Mouse (Mus musculus) intestine, embryonic 14.5 days (tissue): ENCODE results near the gene Spata5. TPM values are rescaled to one million over a fixed set of nuclear protein-coding genes. Genes with fewer than 3 reads are reported as not detected.

Experiments used
- ATAC-seq: fragments of 200-750 bp; cut with Nextera tagmentation; replicated peaks from 2 replicates; pipeline ENCODE4 v1.8.0; 2017; ENCODE audit warnings: low read depth, moderate number of reproducible peaks, moderate TSS enrichment, moderate library complexity; ENCODE audit not compliant: low FRiP score, low TSS enrichment
- DNase-seq: peaks from one replicate; pipeline ENCODE4 v3.0.0-alpha.2; 2018; ENCODE audit warnings: low spot score
- H3K27ac ChIP-seq: fragments of 300-500 bp; sonication (generic); 2 replicates; pipeline ENCODE4 v1.5.1; 2014; ENCODE audit warnings: low read depth, mild to moderate bottlenecking, control low read depth
- H3K27me3 ChIP-seq: fragments of 300-500 bp; sonication (generic); replicated peaks from 2 replicates; pipeline ENCODE4 v1.6.1; 2014; ENCODE audit warnings: low read length, control low read depth; ENCODE audit not compliant: control insufficient read depth, insufficient read depth
- H3K36me3 ChIP-seq: fragments of 300-500 bp; sonication (generic); 2 replicates; pipeline ENCODE4 v1.6.1; 2014; ENCODE audit warnings: low read length, control low read depth; ENCODE audit not compliant: control insufficient read depth, insufficient read depth
- H3K4me1 ChIP-seq: fragments of 300-500 bp; sonication (generic); replicated peaks from 2 replicates; pipeline ENCODE4 v1.6.1; 2014; ENCODE audit warnings: low read length, control low read depth, mixed read lengths; ENCODE audit not compliant: control insufficient read depth, insufficient read depth
- H3K4me2 ChIP-seq: fragments of 300-500 bp; sonication (generic); 2 replicates; pipeline ENCODE4 v1.6.1; 2014; ENCODE audit warnings: low read length
- H3K4me3 ChIP-seq: fragments of 300-500 bp; sonication (generic); 2 replicates; pipeline ENCODE4 v1.5.1; 2014; ENCODE audit warnings: low read depth, low read length, control low read depth, mixed read lengths
- H3K9ac ChIP-seq: fragments of 300-500 bp; sonication (generic); 2 replicates; pipeline ENCODE4 v1.6.1; 2014; ENCODE audit warnings: mild to moderate bottlenecking, low read length
- H3K9me3 ChIP-seq: fragments of 300-500 bp; sonication (generic); 2 replicates; pipeline ENCODE4 v1.6.1; 2016; ENCODE audit warnings: low read length, control low read depth; ENCODE audit not compliant: control insufficient read depth
- whole genome bisulfite sequencing: fragments of 180-500 bp; shearing (Covaris S2); extraction: QIAGEN DNeasy Blood & Tissue Kit; methylation state at CpG from one replicate; pipeline ENCODE4 v1.1.7; 2014; 5-methylcytosine and 5-hydroxymethylcytosine counted together
- polyA plus RNA-seq: library from polyadenylated mRNA; unstranded; fragments of >200 nt; fragmentation: Nextera tagmentation; extraction: Ambion mirVana; gene quantifications from 2 replicates; pipeline ENCODE4 v1.2.1, GENCODE M21; 2014

The Spata5 gene
- polyA plus RNA-seq, 1 experiment from 2014 or later, result 37.6 TPM

- Histone ChIP-seq H3K4me1 (no peaks in the 10 kb centered on the region), H3K9me3 (peaks cover 4% of the 10 kb centered on the region; the same call in 1 of the 2 replicates), H3K4me3 (no peak overlapping the region), H3K27me3 (no peaks in the 10 kb centered on the region), H3K27ac (no peak overlapping the region), H3K9ac (no peak overlapping the region), H3K36me3 (no peaks in the 10 kb centered on the region), H3K4me2 (no peak overlapping the region)
- DNase-seq (no peak), ATAC-seq (no peak)
- WGBS, result 85% methylated on average over 7 of the region's 7 CpGs
These were observed 183.2 kb downstream of the Spata5 start for GRCm38 (mm10) chr3:37602890-37603289.

- Histone ChIP-seq H3K9me3 (peaks cover 4% of the 10 kb centered on the region; the same call in 1 of the 2 replicates), H3K4me2 (no peak overlapping the region), H3K4me1 (no peaks in the 10 kb centered on the region), H3K36me3 (no peaks in the 10 kb centered on the region), H3K4me3 (no peak overlapping the region), H3K27me3 (no peaks in the 10 kb centered on the region), H3K27ac (no peak overlapping the region), H3K9ac (no peak overlapping the region)
- WGBS, result 74% methylated on average over 3 of the region's 3 CpGs
- DNase-seq, result no peak
- no peak for ATAC-seq
These were observed 183.8 kb downstream of the Spata5 start for GRCm38 (mm10) chr3:37603541-37603940.

- WGBS, result 62% methylated on average over 13 of the region's 13 CpGs
- H3K4me3 ChIP-seq, result no peak overlapping the region
- ATAC-seq, result no peak
- H3K4me1 ChIP-seq, result no peaks in the 10 kb centered on the region
- H3K9ac ChIP-seq, result no peak overlapping the region
- H3K9me3 ChIP-seq, result peaks cover 4% of the 10 kb centered on the region; the same call in 1 of the 2 replicates
- H3K27me3 ChIP-seq, result no peaks in the 10 kb centered on the region
- DNase-seq, result no peak
- H3K27ac ChIP-seq, result no peak overlapping the region
- H3K36me3 ChIP-seq, result no peaks in the 10 kb centered on the region
- no peak overlapping the region for H3K4me2 ChIP-seq
These were observed 185.5 kb downstream of the Spata5 start for GRCm38 (mm10) chr3:37604976-37605875.

- Histone ChIP-seq H3K9ac (no peak overlapping the region), H3K4me2 (no peak overlapping the region)
- 82% methylated on average over 10 of the region's 10 CpGs for WGBS
These were observed 186.2 kb downstream of the Spata5 start for GRCm38 (mm10) chr3:37605876-37606238.

GRCm38 (mm10) chr3:37608926-37609325, 189.2 kb downstream of the Spata5 start:
- peaks cover 4% of the 10 kb centered on the region; the same call in 1 of the 2 replicates for H3K9me3 ChIP-seq
- no peaks in the 10 kb centered on the region for H3K36me3 ChIP-seq
- no peak overlapping the region for H3K4me2 ChIP-seq
- no peak overlapping the region for H3K9ac ChIP-seq
- no peak overlapping the region for H3K27ac ChIP-seq
- no peaks in the 10 kb centered on the region for H3K4me1 ChIP-seq
- H3K27me3 ChIP-seq, result no peaks in the 10 kb centered on the region
- no peak overlapping the region for H3K4me3 ChIP-seq
- ATAC-seq (no peak), DNase-seq (no peak)
- 96% methylated on average over 4 of the region's 4 CpGs for WGBS

More at GRCm38 (mm10) chr3:37605876-37606238, 186.2 kb downstream of the Spata5 start:
- peaks cover 4% of the 10 kb centered on the region; the same call in 1 of the 2 replicates for H3K9me3 ChIP-seq
- no peaks in the 10 kb centered on the region for H3K4me1 ChIP-seq
- no peaks in the 10 kb centered on the region for H3K27me3 ChIP-seq
- no peaks in the 10 kb centered on the region for H3K36me3 ChIP-seq
- ATAC-seq (no peak), DNase-seq (no peak)
- H3K27ac ChIP-seq, result no peak overlapping the region
- H3K4me3 ChIP-seq, result no peak overlapping the region

- no peak overlapping the region for H3K4me3 ChIP-seq
- no peaks in the 10 kb centered on the region for H3K27me3 ChIP-seq
- no peak for DNase-seq
- H3K4me2 ChIP-seq, result no peak overlapping the region
- 87% methylated on average over 2 of the region's 2 CpGs for WGBS
- no peaks in the 10 kb centered on the region for H3K36me3 ChIP-seq
- no peak overlapping the region for H3K9ac ChIP-seq
- no peaks in the 10 kb centered on the region for H3K4me1 ChIP-seq
- H3K27ac ChIP-seq, result no peak overlapping the region
- peaks cover 4% of the 10 kb centered on the region; the same call in 1 of the 2 replicates for H3K9me3 ChIP-seq
- ATAC-seq, result no peak
These were observed 191.0 kb downstream of the Spata5 start for GRCm38 (mm10) chr3:37610670-37611069.

GRCm38 (mm10) chr3:37613722-37614121, 194.0 kb downstream of the Spata5 start:
- Histone ChIP-seq H3K36me3 (no peaks in the 10 kb centered on the region), H3K9ac (no peak overlapping the region), H3K27ac (no peak overlapping the region), H3K4me1 (no peaks in the 10 kb centered on the region), H3K9me3 (no peaks in the 10 kb centered on the region), H3K27me3 (no peaks in the 10 kb centered on the region), H3K4me2 (no peak overlapping the region), H3K4me3 (no peak overlapping the region)
- WGBS, result 74% methylated on average over 10 of the region's 10 CpGs
- no peak for DNase-seq
- no peak for ATAC-seq

- ATAC-seq, result no peak
- 81% methylated on average over 10 of the region's 10 CpGs for WGBS
- no peaks in the 10 kb centered on the region for H3K9me3 ChIP-seq
These were observed 195.4 kb downstream of the Spata5 start for GRCm38 (mm10) chr3:37614878-37615650.

More at GRCm38 (mm10) chr3:37614878-37615650, 195.4 kb downstream of the Spata5 start:
- no peak overlapping the region for H3K9ac ChIP-seq
- H3K36me3 ChIP-seq, result no peaks in the 10 kb centered on the region
- DNase-seq, result no peak
- H3K4me1 ChIP-seq, result no peaks in the 10 kb centered on the region
- H3K27ac ChIP-seq, result no peak overlapping the region
- H3K4me3 ChIP-seq, result no peak overlapping the region
- no peak overlapping the region for H3K4me2 ChIP-seq
- no peaks in the 10 kb centered on the region for H3K27me3 ChIP-seq
